Mouse (Mus musculus): ENCODE measurements around the gene Wdr66. TPM values are rescaled to one million over a fixed set of nuclear protein-coding genes. Genes with fewer than 3 reads are reported as not detected.

Wdr66 gene
- total RNA-seq (2023): under 1 TPM; 0.13 to 0.15 TPM

GRCm38 (mm10) chr5:123251834-123252233 is at the start of gene Wdr66:
TSS of gene Wdr66 (plus strand) at chr5:123252102.

GRCm38 (mm10) chr5:123343707-123344627 is 92.1 kb downstream of the Wdr66 start, which contains the start of gene Bcl7a:
TSS of gene Bcl7a (plus strand) at chr5:123343834.

Other genes with a start within 250 kb of the Wdr66 start
- 10 to 100 TPM; 71.8 to 73.1 TPM for gene Orai1, start 237.0 kb upstream of the Wdr66 start, total RNA-seq (2023)
- not detected for gene Morn3, start 205.1 kb upstream of the Wdr66 start, total RNA-seq (2023)
- 1 to 10 TPM; 4.1 to 7.8 TPM for gene Tmem120b, start 183.7 kb upstream of the Wdr66 start, total RNA-seq (2023)
- gene Rhof, start 119.4 kb upstream of the Wdr66 start, total RNA-seq (2023): 10 to 100 TPM; 13.5 to 14.7 TPM
- 10 to 100 TPM; 67.4 to 85.5 TPM for gene Setd1b, start 109.9 kb upstream of the Wdr66 start, total RNA-seq (2023)
- gene Psmd9, start 82.7 kb upstream of the Wdr66 start, total RNA-seq (2023): 10 to 100 TPM; 14.0 to 17.0 TPM
- gene Hpd, start 69.4 kb upstream of the Wdr66 start, total RNA-seq (2023): not detected
- 1 to 10 TPM; 5.6 to 8.2 TPM for gene Bcl7a, start 91.7 kb downstream of the Wdr66 start, total RNA-seq (2023)
- gene Mlxip, start 142.7 kb downstream of the Wdr66 start, total RNA-seq (2023): 10 to 100 TPM; 36.5 to 38.2 TPM
- gene Lrrc43, start 237.2 kb downstream of the Wdr66 start, total RNA-seq (2023): not detected
- gene Il31, start 237.4 kb downstream of the Wdr66 start, total RNA-seq (2023): not detected